Mouse (Mus musculus): ENCODE results near the gene Gvin1. TPM values are rescaled to one million over a fixed set of nuclear protein-coding genes. Genes with fewer than 3 reads are reported as not detected.

The Gvin1 gene
- polyA plus RNA-seq (2012; rRNA removed; ENCODE audit: low replicate concordance): 1.6 and 4.1 TPM in 2 replicates

GRCm38 (mm10) chr7:106215177-106215576, at the start of gene Gvin1:
TSS of gene Gvin1 (minus strand) at chr7:106215326.

